Mouse (Mus musculus): ENCODE results near the gene Lsm10.

- no peak for TF ChIP-seq CTCF (IDR thresholded peaks at IDR 0.05; ENCODE audit: low read depth)
- TF ChIP-seq EP300 (optimal IDR thresholded peaks at IDR 0.05) = no peak
Observed at GRCm38 (mm10) chr4:126046851-126047585, 49.4 kb upstream of the Lsm10 start, which contains the start of gene Mrps15.

Data from stomach, postnatal 0 days (tissue).